Mouse (Mus musculus) common myeloid progenitor, adult 5-6 weeks (primary cell): Measurements from ENCODE around the gene Arpp19. TPM values are rescaled to one million over a fixed set of nuclear protein-coding genes. Genes with fewer than 3 reads are reported as not detected.
A peak's percentile ranks its signal among the peaks of the same experiment; 100 is the strongest.

Experiments
- ATAC-seq: replicated peaks from 2 replicates; pipeline ENCODE4 v1.8.0; 2016; ENCODE audit warnings: low read depth, mild to moderate bottlenecking, moderate TSS enrichment, inconsistent platforms; ENCODE audit not compliant: poor library complexity, severe bottlenecking
- total RNA-seq: library from RNA; stranded (forward); fragments of 200-1000, 187-1606 nt; gene quantifications from 2 replicates; pipeline ENCODE4 v1.2.3, GENCODE M21; 2017

Arpp19 gene
- 121 and 223 TPM in 2 replicates for total RNA-seq

GRCm38 (mm10) chr9:75037451-75038356 is at the start of gene Arpp19:
Gene Arpp19, plus strand, starts transcription at chr9:75037614.
- ATAC-seq: peak; percentile 93

GRCm38 (mm10) chr9:74988893-74989460 is 48.4 kb upstream of the Arpp19 start:
- ATAC-seq: no peak

- ATAC-seq: no peak
These were observed 47.4 kb upstream of the Arpp19 start for GRCm38 (mm10) chr9:74989990-74990389.

- ATAC-seq: no peak
These were observed 42.7 kb upstream of the Arpp19 start for GRCm38 (mm10) chr9:74994611-74995257.

GRCm38 (mm10) chr9:74996349-74996748 is 41.1 kb upstream of the Arpp19 start:
- ATAC-seq: peak; percentile 92

- ATAC-seq: no peak
These were observed 39.4 kb upstream of the Arpp19 start for GRCm38 (mm10) chr9:74997976-74998375.

GRCm38 (mm10) chr9:75001006-75001405 is 36.4 kb upstream of the Arpp19 start:
- no peak for ATAC-seq

GRCm38 (mm10) chr9:75001611-75002204 is 35.7 kb upstream of the Arpp19 start:
- ATAC-seq: no peak

GRCm38 (mm10) chr9:75002262-75002661 is 35.2 kb upstream of the Arpp19 start:
- ATAC-seq: no peak

- ATAC-seq: no peak
These were observed 33.2 kb upstream of the Arpp19 start for GRCm38 (mm10) chr9:75004203-75004602.

GRCm38 (mm10) chr9:75016591-75016990 is 20.8 kb upstream of the Arpp19 start:
- no peak for ATAC-seq

GRCm38 (mm10) chr9:75019181-75019580 is 18.2 kb upstream of the Arpp19 start:
- ATAC-seq: no peak

- ATAC-seq: no peak
These were observed 17.8 kb upstream of the Arpp19 start for GRCm38 (mm10) chr9:75019592-75019991.

- ATAC-seq: no peak
These were observed 16.9 kb upstream of the Arpp19 start for GRCm38 (mm10) chr9:75020561-75020960.

GRCm38 (mm10) chr9:75022546-75022945 is 14.9 kb upstream of the Arpp19 start:
- ATAC-seq: no peak

GRCm38 (mm10) chr9:75023150-75023894 is 14.1 kb upstream of the Arpp19 start:
- ATAC-seq: no peak

GRCm38 (mm10) chr9:75024089-75024488 is 13.3 kb upstream of the Arpp19 start:
- 0 out of 2 replicates have a peak, but pooled peaks have one; percentile 11 for ATAC-seq

GRCm38 (mm10) chr9:75025689-75026088 is 11.7 kb upstream of the Arpp19 start:
- peak; percentile 76; the same call in 1 of the 2 replicates for ATAC-seq

GRCm38 (mm10) chr9:75032408-75032807 is 5.0 kb upstream of the Arpp19 start:
- ATAC-seq: no peak

- 0 out of 2 replicates have a peak, but pooled peaks have one; percentile 22 for ATAC-seq
These were observed 4.3 kb upstream of the Arpp19 start for GRCm38 (mm10) chr9:75033141-75033540.
